8 mouse cellular contexts compared by ENCODE assay signal in genomic region chr14:60026647-60027046, GRCm38 (mm10).
A peak's percentile ranks its signal among the peaks of the same experiment; 100 is the strongest.
DNase-seq lines count a peak whose midpoint lies in the region; ATAC-seq and TF ChIP-seq lines count a peak whose summit lies in the region.

No protein-coding gene starts in this region.

- no peak overlapping the region for H3K27ac ChIP-seq in limb, embryonic 14.5 days (replicated peaks; ENCODE audit: low read depth, low read length)
- H3K27ac ChIP-seq in limb, embryonic 10.5 days, result no peak overlapping the region

- WGBS in limb, embryonic 14.5 days, result 31% methylated on average over 8 of the region's 8 CpGs
- 73% methylated on average over 8 of the region's 8 CpGs for WGBS in limb, embryonic 10.5 days

- ATAC-seq in limb, embryonic 14.5 days (ENCODE audit: low FRiP score, low read depth), result no peak
- ATAC-seq in CD4-positive, CD25-positive, alpha-beta regulatory T cell, adult 4 months, result no peak

- peak; percentile 76 for DNase-seq in limb, embryonic 14.5 days (ENCODE audit: low spot score)
- no peak for DNase-seq in limb, embryonic 10.5 days (ENCODE audit: low spot score)
- DNase-seq in frontal cortex, postnatal 36 days (ENCODE audit: low spot score in 2 of 2), result peak; percentile 82 to 90
- peak; percentile 66 to 90 for DNase-seq in layer of hippocampus, adult 18-20 months (ENCODE audit: low spot score in 2 of 2)
- DNase-seq in lung, postnatal 10 days, result peak; percentile 78
- no peak for DNase-seq in retina, embryonic 14.5 days (ENCODE audit: low spot score)
- DNase-seq in c-Kit-positive CD71-positive TER-119-positive erythroid progenitor cells, embryonic 14.5 days (ENCODE audit: low spot score), result no peak

- H3K36me3 ChIP-seq in limb, embryonic 14.5 days (ENCODE audit: control insufficient read depth, insufficient read depth, low read length), result no peaks in the 10 kb centered on the region
- H3K36me3 ChIP-seq in limb, embryonic 10.5 days, result no peaks in the 10 kb centered on the region

- H3K9ac ChIP-seq in limb, embryonic 14.5 days (ENCODE audit: low read depth, low read length, severe bottlenecking), result no peak overlapping the region

- TF ChIP-seq POLR2A in limb, embryonic 14.5 days (IDR thresholded peaks at IDR 0.05; ENCODE audit: borderline replicate concordance, extremely low read depth, insufficient read depth, insufficient read length), result no peak

- H3K4me1 ChIP-seq in limb, embryonic 14.5 days (ENCODE audit: control insufficient read depth, insufficient read depth, low read length), result 0 out of 2 replicates have a peak, but pooled peaks cover 4% of the 10 kb centered on the region
- no peaks in the 10 kb centered on the region for H3K4me1 ChIP-seq in limb, embryonic 10.5 days

- no peak overlapping the region for H3K4me2 ChIP-seq in limb, embryonic 14.5 days (replicated peaks; ENCODE audit: low read depth, low read length, severe bottlenecking)

- no peak overlapping the region for H3K4me3 ChIP-seq in limb, embryonic 14.5 days (replicated peaks; ENCODE audit: low read length)
- H3K4me3 ChIP-seq in limb, embryonic 10.5 days, result no peak overlapping the region

- H3K9me3 ChIP-seq in limb, embryonic 14.5 days (ENCODE audit: control insufficient read depth, low read length), result no peaks in the 10 kb centered on the region
- H3K9me3 ChIP-seq in limb, embryonic 10.5 days (replicated peaks), result no peaks in the 10 kb centered on the region

- H3K27me3 ChIP-seq in limb, embryonic 14.5 days (ENCODE audit: control insufficient read depth, insufficient read depth, low read length), result no peaks in the 10 kb centered on the region
- no peaks in the 10 kb centered on the region for H3K27me3 ChIP-seq in limb, embryonic 10.5 days (ENCODE audit: low read depth, poor library complexity, severe bottlenecking)

Comparison
In these comparisons a context has a peak if more than half of its experiments do, and no peak if none do; other contexts are left out.
1. DNase-seq: peak in limb, embryonic 14.5 days (single experiment), frontal cortex, postnatal 36 days (2 of 2), layer of hippocampus, adult 18-20 months (2 of 2) and lung, postnatal 10 days (single experiment); none in limb, embryonic 10.5 days (single experiment), retina, embryonic 14.5 days (single experiment) and c-Kit-positive CD71-positive TER-119-positive erythroid progenitor cells, embryonic 14.5 days (single experiment).